Mouse (Mus musculus) liver, embryonic 12.5 days (tissue): ENCODE data around the gene Uchl1. TPM values are rescaled to one million over a fixed set of nuclear protein-coding genes. Genes with fewer than 3 reads are reported as not detected.

Source experiments
- ATAC-seq: fragments of 200-750 bp; cut with Nextera tagmentation; 2 replicates; pipeline ENCODE4 v1.8.0; 2017; ENCODE audit warnings: moderate number of reproducible peaks, mild to moderate bottlenecking, moderate library complexity
- H3K27ac ChIP-seq: fragments of 300-500 bp; sonication (generic); 2 replicates; pipeline ENCODE4 v1.5.1; 2016; ENCODE audit warnings: mild to moderate bottlenecking
- H3K27me3 ChIP-seq: fragments of 300-500 bp; sonication (generic); replicated peaks from 2 replicates; pipeline ENCODE4 v1.6.1; 2016; ENCODE audit warnings: mild to moderate bottlenecking, moderate library complexity
- H3K36me3 ChIP-seq: fragments of 300-500 bp; sonication (generic); 2 replicates; pipeline ENCODE4 v1.6.1; 2016; ENCODE audit warnings: mild to moderate bottlenecking, moderate library complexity
- H3K4me1 ChIP-seq: fragments of 300-500 bp; sonication (generic); 2 replicates; pipeline ENCODE4 v1.6.1; 2016
- H3K4me2 ChIP-seq: fragments of 300-500 bp; sonication (generic); 2 replicates; pipeline ENCODE4 v1.6.1; 2016; ENCODE audit warnings: mild to moderate bottlenecking, moderate library complexity
- H3K4me3 ChIP-seq: fragments of 300-500 bp; sonication (generic); 2 replicates; pipeline ENCODE4 v1.5.1; 2016; ENCODE audit warnings: mild to moderate bottlenecking, moderate library complexity
- H3K9ac ChIP-seq: fragments of 300-500 bp; sonication (generic); 2 replicates; pipeline ENCODE4 v1.6.1; 2016; ENCODE audit warnings: mild to moderate bottlenecking, moderate library complexity
- H3K9me3 ChIP-seq: fragments of 300-500 bp; sonication (generic); replicated peaks from 2 replicates; pipeline ENCODE4 v1.6.1; 2016; ENCODE audit warnings: mild to moderate bottlenecking, moderate library complexity
- WGBS: fragments of 180-500 bp; shearing (Covaris S2); methylation state at CpG from one replicate; pipeline ENCODE4 v1.1.7; 2016; ENCODE audit not compliant: insufficient replicate concordance; 5-methylcytosine and 5-hydroxymethylcytosine counted together
- polyA plus RNA-seq: library from polyadenylated mRNA; unstranded; fragments of >200 nt; fragmentation: Nextera tagmentation; extraction: Ambion mirVana; gene quantifications from 2 replicates; pipeline ENCODE4 v1.2.1, GENCODE M21; 2016

The Uchl1 gene
- polyA plus RNA-seq, 1 experiment from 2014 or later = 3.0 TPM

GRCm38 (mm10) chr5:66715498-66715931 lies 39.6 kb downstream of the Uchl1 start:
- Histone ChIP-seq H3K27ac (no peak overlapping the region), H3K4me2 (no peak overlapping the region), H3K4me3 (no peak overlapping the region), H3K36me3 (no peaks in the 10 kb centered on the region), H3K9me3 (no peaks in the 10 kb centered on the region), H3K4me1 (no peaks in the 10 kb centered on the region), H3K9ac (no peak overlapping the region), H3K27me3 (peaks cover 4% of the 10 kb centered on the region; the same call in 1 of the 2 replicates)
- 25% methylated on average over 4 of the region's 4 CpGs for WGBS
- no peak for ATAC-seq

GRCm38 (mm10) chr5:66717931-66718330 lies 42.0 kb downstream of the Uchl1 start:
- no peak overlapping the region for H3K27ac ChIP-seq
- no peaks in the 10 kb centered on the region for H3K9me3 ChIP-seq
- no peaks in the 10 kb centered on the region for H3K4me1 ChIP-seq
- no peak overlapping the region for H3K9ac ChIP-seq
- H3K27me3 ChIP-seq = peaks cover 4% of the 10 kb centered on the region; the same call in 1 of the 2 replicates
- no peak for ATAC-seq
- no peak overlapping the region for H3K4me2 ChIP-seq
- WGBS = 52% methylated on average over 4 of the region's 4 CpGs
- no peak overlapping the region for H3K4me3 ChIP-seq
- H3K36me3 ChIP-seq = no peaks in the 10 kb centered on the region

GRCm38 (mm10) chr5:66718413-66718812 lies 42.5 kb downstream of the Uchl1 start:
- Histone ChIP-seq H3K4me1 (no peaks in the 10 kb centered on the region), H3K4me3 (no peak overlapping the region), H3K4me2 (no peak overlapping the region), H3K36me3 (no peaks in the 10 kb centered on the region), H3K9me3 (no peaks in the 10 kb centered on the region), H3K9ac (no peak overlapping the region), H3K27me3 (peaks cover 4% of the 10 kb centered on the region; the same call in 1 of the 2 replicates), H3K27ac (no peak overlapping the region)
- ATAC-seq = no peak
- 59% methylated on average over 3 of the region's 3 CpGs for WGBS

GRCm38 (mm10) chr5:66718880-66719279 lies 43.0 kb downstream of the Uchl1 start:
- ATAC-seq = no peak
- Histone ChIP-seq H3K9me3 (no peaks in the 10 kb centered on the region), H3K27me3 (peaks cover 4% of the 10 kb centered on the region; the same call in 1 of the 2 replicates), H3K9ac (no peak overlapping the region), H3K36me3 (no peaks in the 10 kb centered on the region), H3K4me1 (no peaks in the 10 kb centered on the region), H3K4me3 (no peak overlapping the region), H3K4me2 (no peak overlapping the region), H3K27ac (no peak overlapping the region)
- 60% methylated on average over 7 of the region's 7 CpGs for WGBS

- H3K9ac ChIP-seq = no peak overlapping the region
- H3K4me2 ChIP-seq = no peak overlapping the region
- H3K9me3 ChIP-seq = no peaks in the 10 kb centered on the region
- no peaks in the 10 kb centered on the region; the same call in 1 of the 2 replicates for H3K27me3 ChIP-seq
- H3K4me3 ChIP-seq = no peak overlapping the region
- WGBS = 36% methylated on average over 5 of the region's 5 CpGs
- H3K4me1 ChIP-seq = no peaks in the 10 kb centered on the region
- no peak overlapping the region for H3K27ac ChIP-seq
- no peak for ATAC-seq
- no peaks in the 10 kb centered on the region for H3K36me3 ChIP-seq
Observed at GRCm38 (mm10) chr5:66720921-66721320, 45.0 kb downstream of the Uchl1 start.

GRCm38 (mm10) chr5:66722586-66722985 lies 46.7 kb downstream of the Uchl1 start:
- no peaks in the 10 kb centered on the region; the same call in 1 of the 2 replicates for H3K27me3 ChIP-seq
- WGBS = 54% methylated on average over 9 of the region's 9 CpGs
- no peaks in the 10 kb centered on the region for H3K4me1 ChIP-seq
- H3K9me3 ChIP-seq = no peaks in the 10 kb centered on the region
- H3K36me3 ChIP-seq = no peaks in the 10 kb centered on the region
- H3K4me3 ChIP-seq = no peak overlapping the region
- H3K9ac ChIP-seq = no peak overlapping the region
- H3K27ac ChIP-seq = no peak overlapping the region
- ATAC-seq = no peak
- H3K4me2 ChIP-seq = no peak overlapping the region

GRCm38 (mm10) chr5:66723037-66723436 lies 47.1 kb downstream of the Uchl1 start:
- H3K9ac ChIP-seq = no peak overlapping the region

GRCm38 (mm10) chr5:66723626-66724025 lies 47.7 kb downstream of the Uchl1 start:
- Histone ChIP-seq H3K27ac (no peak overlapping the region), H3K4me3 (no peak overlapping the region), H3K4me2 (no peak overlapping the region), H3K9me3 (no peaks in the 10 kb centered on the region), H3K36me3 (no peaks in the 10 kb centered on the region), H3K27me3 (no peaks in the 10 kb centered on the region; the same call in 1 of the 2 replicates), H3K4me1 (no peaks in the 10 kb centered on the region), H3K9ac (no peak overlapping the region)
- 56% methylated on average over 3 of the region's 3 CpGs for WGBS
- no peak for ATAC-seq

More at GRCm38 (mm10) chr5:66723037-66723436, 47.1 kb downstream of the Uchl1 start:
- H3K27me3 ChIP-seq = no peaks in the 10 kb centered on the region; the same call in 1 of the 2 replicates
- H3K4me1 ChIP-seq = no peaks in the 10 kb centered on the region
- no peaks in the 10 kb centered on the region for H3K9me3 ChIP-seq
- H3K36me3 ChIP-seq = no peaks in the 10 kb centered on the region
- H3K4me2 ChIP-seq = no peak overlapping the region
- no peak overlapping the region for H3K4me3 ChIP-seq
- ATAC-seq = no peak
- 41% methylated on average over 4 of the region's 4 CpGs for WGBS
- H3K27ac ChIP-seq = no peak overlapping the region

GRCm38 (mm10) chr5:66729306-66729705 lies 53.4 kb downstream of the Uchl1 start:
- 64% methylated on average over 4 of the region's 4 CpGs for WGBS
- no peak for ATAC-seq
- Histone ChIP-seq H3K9ac (no peak overlapping the region), H3K27ac (no peak overlapping the region), H3K36me3 (no peaks in the 10 kb centered on the region), H3K4me2 (no peak overlapping the region), H3K4me3 (no peak overlapping the region), H3K9me3 (no peaks in the 10 kb centered on the region), H3K27me3 (no peaks in the 10 kb centered on the region; the same call in 1 of the 2 replicates), H3K4me1 (no peaks in the 10 kb centered on the region)

GRCm38 (mm10) chr5:66730621-66731301 lies 54.9 kb downstream of the Uchl1 start:
- ATAC-seq = no peak
- H3K4me3 ChIP-seq = no peak overlapping the region
- 48% methylated on average over 11 of the region's 11 CpGs for WGBS

GRCm38 (mm10) chr5:66731302-66731697 lies 55.4 kb downstream of the Uchl1 start:
- H3K9me3 ChIP-seq = no peaks in the 10 kb centered on the region
- no peaks in the 10 kb centered on the region for H3K4me1 ChIP-seq
- no peaks in the 10 kb centered on the region for H3K27me3 ChIP-seq
- no peak for ATAC-seq
- H3K9ac ChIP-seq = no peak overlapping the region
- H3K27ac ChIP-seq = no peak overlapping the region
- H3K4me2 ChIP-seq = no peak overlapping the region
- H3K4me3 ChIP-seq = no peak overlapping the region
- no peaks in the 10 kb centered on the region for H3K36me3 ChIP-seq
- WGBS = 57% methylated on average over 1 of the region's 1 CpGs

More at GRCm38 (mm10) chr5:66730621-66731301, 54.9 kb downstream of the Uchl1 start:
- Histone ChIP-seq H3K4me2 (no peak overlapping the region), H3K36me3 (no peaks in the 10 kb centered on the region), H3K4me1 (no peaks in the 10 kb centered on the region), H3K27ac (no peak overlapping the region), H3K27me3 (no peaks in the 10 kb centered on the region), H3K9me3 (no peaks in the 10 kb centered on the region), H3K9ac (no peak overlapping the region)

- H3K4me2 ChIP-seq = no peak overlapping the region
- no peaks in the 10 kb centered on the region for H3K36me3 ChIP-seq
- ATAC-seq = no peak
- no peak overlapping the region for H3K9ac ChIP-seq
- WGBS = 72% methylated on average over 1 of the region's 1 CpGs
- H3K27me3 ChIP-seq = no peaks in the 10 kb centered on the region
- no peaks in the 10 kb centered on the region for H3K4me1 ChIP-seq
- H3K9me3 ChIP-seq = no peaks in the 10 kb centered on the region
- H3K27ac ChIP-seq = no peak overlapping the region
- no peak overlapping the region for H3K4me3 ChIP-seq
Observed at GRCm38 (mm10) chr5:66733556-66733955, 57.7 kb downstream of the Uchl1 start.
